Mouse (Mus musculus) intestine, embryonic 16.5 days (tissue): ENCODE results near the gene Vps8. TPM values are rescaled to one million over a fixed set of nuclear protein-coding genes. Genes with fewer than 3 reads are reported as not detected.

ENCODE experiments used
- ATAC-seq: fragments of 200-750 bp; cut with Nextera tagmentation; 2 replicates; pipeline ENCODE4 v1.8.0; 2017; ENCODE audit warnings: moderate TSS enrichment, moderate library complexity
- H3K27ac ChIP-seq: fragments of 300-500 bp; sonication (generic); 2 replicates; pipeline ENCODE4 v1.5.1; 2014; ENCODE audit warnings: mild to moderate bottlenecking, low read length
- H3K27me3 ChIP-seq: fragments of 300-500 bp; sonication (generic); replicated peaks from 2 replicates; pipeline ENCODE4 v1.6.1; 2014; ENCODE audit warnings: low read length, control low read depth, mixed read lengths; ENCODE audit not compliant: control insufficient read depth, insufficient read depth
- H3K36me3 ChIP-seq: fragments of 300-500 bp; sonication (generic); 2 replicates; pipeline ENCODE4 v1.6.1; 2014; ENCODE audit warnings: low read length, control low read depth; ENCODE audit not compliant: control insufficient read depth, insufficient read depth
- H3K4me1 ChIP-seq: fragments of 300-500 bp; sonication (generic); 2 replicates; pipeline ENCODE4 v1.6.1; 2014; ENCODE audit warnings: low read length, control low read depth, mixed read lengths; ENCODE audit not compliant: control insufficient read depth, insufficient read depth
- H3K4me2 ChIP-seq: fragments of 300-500 bp; sonication (generic); 2 replicates; pipeline ENCODE4 v1.6.1; 2014; ENCODE audit warnings: low read depth, low read length, control low read depth
- H3K4me3 ChIP-seq: fragments of 300-500 bp; sonication (generic); 2 replicates; pipeline ENCODE4 v1.5.1; 2014; ENCODE audit warnings: mild to moderate bottlenecking, low read length
- H3K9ac ChIP-seq: fragments of 300-500 bp; sonication (generic); 2 replicates; pipeline ENCODE4 v1.6.1; 2014; ENCODE audit warnings: low read depth, low read length
- H3K9me3 ChIP-seq: fragments of 300-500 bp; sonication (generic); 2 replicates; pipeline ENCODE4 v1.6.1; 2016; ENCODE audit warnings: low read length, control low read depth; ENCODE audit not compliant: control insufficient read depth
- WGBS: fragments of 180-500 bp; shearing (Covaris S2); extraction: QIAGEN DNeasy Blood & Tissue Kit; methylation state at CpG from one replicate; pipeline ENCODE4 v1.1.7; 2014; 5-methylcytosine and 5-hydroxymethylcytosine counted together
- polyA plus RNA-seq: library from polyadenylated mRNA; unstranded; fragments of >200 nt; fragmentation: Nextera tagmentation; extraction: Ambion mirVana; gene quantifications from 2 replicates; pipeline ENCODE4 v1.2.1, GENCODE M21; 2015

The Vps8 gene
- polyA plus RNA-seq, 1 experiment from 2014 or later, result 16.6 TPM

DNA sequence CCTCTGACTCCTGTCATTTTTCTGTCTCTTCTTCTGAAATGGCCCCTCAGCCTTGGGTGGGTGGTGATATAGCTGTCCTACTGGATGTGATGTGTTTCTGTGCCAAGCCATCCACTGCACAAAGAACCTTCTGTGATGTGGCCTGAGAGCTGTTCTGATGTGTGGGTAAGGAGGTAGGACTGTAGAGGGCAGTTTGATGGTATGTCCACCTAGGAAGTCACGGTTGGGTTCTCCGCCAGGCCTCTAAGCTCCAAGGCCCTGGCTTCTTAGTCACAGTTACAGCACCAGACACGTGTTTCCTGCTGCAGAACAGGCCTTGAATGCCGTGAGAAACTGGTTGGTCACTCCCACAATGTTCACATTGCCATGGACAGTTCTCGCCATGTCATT is 184.7 kb downstream of the Vps8 start:
- no peak overlapping the region for H3K4me2 ChIP-seq
- no peak overlapping the region for H3K9ac ChIP-seq
- no peak for ATAC-seq
- 71% methylated on average over 5 of the region's 5 CpGs for WGBS
- H3K4me1 ChIP-seq, result no peaks in the 10 kb centered on the region
- no peaks in the 10 kb centered on the region for H3K27me3 ChIP-seq
- H3K4me3 ChIP-seq, result no peak overlapping the region
- H3K27ac ChIP-seq, result no peak overlapping the region
- no peaks in the 10 kb centered on the region for H3K9me3 ChIP-seq
- H3K36me3 ChIP-seq, result no peaks in the 10 kb centered on the region

DNA sequence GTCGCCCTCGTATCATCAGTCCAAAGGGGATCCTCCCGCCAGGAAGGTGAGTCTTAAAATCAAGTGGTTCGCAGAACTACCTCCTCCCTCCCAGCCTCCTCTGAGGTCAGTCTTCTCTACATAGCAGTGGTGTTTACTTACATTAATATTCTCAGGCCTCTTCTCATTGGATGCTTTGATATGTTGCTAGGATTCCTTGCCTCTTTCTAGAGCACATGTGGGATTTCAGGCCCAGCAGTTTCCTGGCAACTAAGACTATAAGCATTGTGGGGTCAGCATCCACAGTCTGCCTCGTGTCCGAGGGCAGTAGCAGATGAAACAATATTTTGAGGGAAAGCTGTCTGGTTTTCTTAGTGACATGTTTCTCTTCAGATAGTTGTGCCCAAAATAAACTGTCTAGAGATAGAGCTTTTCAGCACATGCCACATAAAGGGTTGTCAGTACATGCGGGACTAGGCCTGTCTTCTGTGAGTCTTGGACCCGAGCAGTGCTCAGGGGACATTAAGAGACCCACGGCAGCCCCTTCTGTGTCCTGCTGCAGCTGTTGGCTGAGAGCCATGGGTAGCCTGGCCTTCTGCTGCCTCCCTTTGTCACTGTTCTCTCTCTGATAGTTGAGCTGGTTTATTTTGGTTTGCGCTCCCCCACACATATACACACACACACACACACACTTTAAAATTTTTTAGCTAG is 185.4 kb downstream of the Vps8 start:
- no peak overlapping the region for H3K9ac ChIP-seq
- no peak overlapping the region for H3K4me3 ChIP-seq
- H3K9me3 ChIP-seq, result no peaks in the 10 kb centered on the region
- H3K4me2 ChIP-seq, result no peak overlapping the region
- H3K4me1 ChIP-seq, result no peaks in the 10 kb centered on the region
- no peaks in the 10 kb centered on the region for H3K36me3 ChIP-seq
- no peaks in the 10 kb centered on the region for H3K27me3 ChIP-seq
- WGBS, result 68% methylated on average over 10 of the region's 10 CpGs
- ATAC-seq, result no peak
- no peak overlapping the region for H3K27ac ChIP-seq

DNA sequence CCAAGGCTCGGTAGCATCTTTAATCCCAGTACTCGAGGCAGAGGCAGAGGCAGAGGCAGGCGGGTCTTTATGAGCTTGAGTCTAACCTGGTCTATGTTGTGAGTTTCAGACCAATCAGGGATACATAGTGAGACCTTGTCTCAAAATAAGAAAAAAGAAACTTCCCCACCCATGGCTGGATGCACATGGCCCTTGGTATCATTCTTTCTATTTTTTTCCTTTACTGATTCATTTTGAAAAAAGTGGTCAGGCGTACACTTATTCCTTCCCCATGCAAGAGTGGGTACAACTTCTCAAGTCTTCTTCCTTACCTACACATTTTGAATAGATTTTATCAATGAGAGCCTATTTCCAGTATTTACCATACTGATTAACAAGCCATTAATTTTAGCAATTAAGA is 187.6 kb downstream of the Vps8 start:
- no peaks in the 10 kb centered on the region for H3K36me3 ChIP-seq
- no peak overlapping the region for H3K27ac ChIP-seq
- no peak overlapping the region for H3K4me3 ChIP-seq
- H3K9ac ChIP-seq, result no peak overlapping the region
- 90% methylated on average over 4 of the region's 4 CpGs for WGBS
- no peak for ATAC-seq
- H3K4me1 ChIP-seq, result no peaks in the 10 kb centered on the region
- no peak overlapping the region for H3K4me2 ChIP-seq
- no peaks in the 10 kb centered on the region for H3K9me3 ChIP-seq
- no peaks in the 10 kb centered on the region for H3K27me3 ChIP-seq

DNA sequence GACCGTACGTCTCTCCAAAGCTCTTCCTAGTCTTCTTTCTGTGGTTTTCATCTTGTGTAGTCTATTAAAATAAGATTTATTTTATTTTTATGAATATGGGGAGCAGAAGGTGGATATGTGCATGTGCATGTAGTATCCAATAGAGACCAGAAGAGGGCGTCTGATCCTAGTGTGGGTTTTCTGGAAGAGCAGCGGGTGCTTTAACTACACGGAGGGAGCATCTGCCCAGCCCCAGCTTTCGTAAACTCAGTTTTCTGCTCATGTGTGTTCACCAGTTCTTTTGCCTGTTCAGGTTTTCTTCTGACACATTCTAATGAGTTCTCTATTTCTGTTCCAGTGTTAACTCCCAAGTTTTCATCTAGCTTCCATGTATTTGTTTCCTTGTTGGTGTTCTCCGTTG is 192.9 kb downstream of the Vps8 start:
- no peaks in the 10 kb centered on the region for H3K9me3 ChIP-seq
- WGBS, result 63% methylated on average over 7 of the region's 7 CpGs
- no peak overlapping the region for H3K4me3 ChIP-seq
- H3K4me1 ChIP-seq, result no peaks in the 10 kb centered on the region
- no peaks in the 10 kb centered on the region for H3K27me3 ChIP-seq
- no peaks in the 10 kb centered on the region for H3K36me3 ChIP-seq
- no peak overlapping the region for H3K27ac ChIP-seq
- ATAC-seq, result no peak
- no peak overlapping the region for H3K4me2 ChIP-seq
- no peak overlapping the region for H3K9ac ChIP-seq

DNA sequence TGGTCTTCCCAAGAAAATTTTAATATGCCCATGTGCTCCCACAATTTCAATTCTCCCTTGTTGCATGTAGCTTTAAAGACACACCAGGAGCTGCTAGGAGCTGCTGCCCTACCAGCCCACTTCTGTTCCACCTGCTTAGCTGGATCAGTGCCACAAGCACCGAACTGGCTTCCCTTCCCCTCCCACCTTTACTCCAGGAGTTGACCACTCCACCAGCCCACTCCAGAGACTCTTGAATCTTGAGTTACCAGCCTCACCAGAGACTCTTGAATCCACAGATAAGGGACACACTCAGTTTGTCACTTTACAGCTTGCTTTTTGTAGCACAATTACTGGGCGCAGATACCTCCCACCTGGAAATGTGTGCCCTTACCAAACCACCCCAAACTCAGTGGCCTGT is 197.7 kb downstream of the Vps8 start:
- Histone ChIP-seq H3K27me3 (no peaks in the 10 kb centered on the region), H3K27ac (no peak overlapping the region), H3K4me1 (no peaks in the 10 kb centered on the region), H3K36me3 (no peaks in the 10 kb centered on the region), H3K4me3 (no peak overlapping the region), H3K9me3 (no peaks in the 10 kb centered on the region), H3K4me2 (no peak overlapping the region), H3K9ac (no peak overlapping the region)
- ATAC-seq, result no peak
- WGBS, result 80% methylated on average over 2 of the region's 2 CpGs

DNA sequence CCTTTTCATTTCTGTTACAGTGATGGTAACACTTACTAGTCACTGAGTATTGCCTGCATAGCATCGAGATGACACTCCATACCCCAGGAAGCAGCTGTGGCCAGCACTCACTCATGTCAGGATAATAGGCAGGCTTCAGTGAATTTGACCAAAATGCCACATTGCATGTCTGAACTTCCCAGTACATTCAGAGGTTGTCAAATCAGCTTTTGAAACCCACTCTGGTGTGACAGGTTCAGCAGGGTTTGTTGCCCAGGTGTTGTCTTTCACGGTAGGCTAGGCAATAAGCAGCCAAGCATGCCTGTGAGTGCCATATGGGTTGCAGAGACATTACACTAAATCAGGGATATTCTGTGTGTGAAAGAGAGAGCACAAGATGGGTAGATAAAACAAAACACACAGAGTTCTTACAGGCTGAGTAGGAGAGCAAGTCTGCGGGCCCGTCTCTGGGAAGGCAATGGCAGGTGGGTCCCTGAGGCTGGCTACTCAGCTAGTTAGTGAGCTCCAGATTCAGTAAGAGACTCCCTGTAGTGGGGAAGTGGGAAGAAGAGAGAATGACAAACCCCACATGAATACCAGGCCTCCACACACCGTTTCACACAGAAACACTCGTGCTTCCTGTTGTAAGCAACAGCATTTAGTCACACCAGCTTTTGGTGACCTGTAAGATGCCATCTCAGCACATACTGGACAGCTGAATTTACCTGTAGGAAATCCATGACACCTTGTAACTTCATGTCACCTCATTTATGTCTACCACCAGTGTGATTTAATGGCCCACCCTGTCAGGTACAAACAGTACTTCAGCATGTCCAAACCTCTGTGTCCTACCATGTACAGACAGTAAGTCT is 203.1 kb downstream of the Vps8 start:
- no peaks in the 10 kb centered on the region for H3K4me1 ChIP-seq
- H3K9ac ChIP-seq, result no peak overlapping the region
- H3K36me3 ChIP-seq, result no peaks in the 10 kb centered on the region
- no peak overlapping the region for H3K27ac ChIP-seq
- no peaks in the 10 kb centered on the region for H3K27me3 ChIP-seq
- no peak overlapping the region for H3K4me3 ChIP-seq
- H3K9me3 ChIP-seq, result no peaks in the 10 kb centered on the region
- WGBS, result 71% methylated on average over 6 of the region's 6 CpGs
- H3K4me2 ChIP-seq, result no peak overlapping the region
- no peak for ATAC-seq

DNA sequence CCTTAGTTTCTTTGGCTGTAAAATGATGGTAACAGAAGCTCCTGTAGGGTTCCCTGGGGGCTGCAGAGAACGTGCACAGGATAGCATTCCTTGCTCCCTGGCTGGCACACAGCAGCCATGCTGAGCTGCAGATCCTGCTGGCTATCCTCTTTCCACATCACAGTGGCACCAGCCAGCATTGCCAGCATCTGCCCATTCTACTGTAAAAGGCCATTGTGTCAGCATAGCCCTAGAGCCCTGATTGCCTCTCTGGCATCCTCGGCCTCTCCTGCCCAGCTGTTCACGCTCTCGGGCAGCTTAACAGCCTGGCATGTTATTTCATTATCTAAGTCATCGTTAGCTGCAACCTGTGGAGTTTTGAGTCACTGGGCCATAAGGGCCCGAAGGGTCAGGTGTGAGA is 204.3 kb downstream of the Vps8 start:
- Histone ChIP-seq H3K4me3 (no peak overlapping the region), H3K4me1 (no peaks in the 10 kb centered on the region), H3K27ac (no peak overlapping the region), H3K4me2 (no peak overlapping the region), H3K36me3 (no peaks in the 10 kb centered on the region), H3K9ac (no peak overlapping the region), H3K9me3 (no peaks in the 10 kb centered on the region), H3K27me3 (no peaks in the 10 kb centered on the region)
- no peak for ATAC-seq
- WGBS, result 75% methylated on average over 6 of the region's 6 CpGs

DNA sequence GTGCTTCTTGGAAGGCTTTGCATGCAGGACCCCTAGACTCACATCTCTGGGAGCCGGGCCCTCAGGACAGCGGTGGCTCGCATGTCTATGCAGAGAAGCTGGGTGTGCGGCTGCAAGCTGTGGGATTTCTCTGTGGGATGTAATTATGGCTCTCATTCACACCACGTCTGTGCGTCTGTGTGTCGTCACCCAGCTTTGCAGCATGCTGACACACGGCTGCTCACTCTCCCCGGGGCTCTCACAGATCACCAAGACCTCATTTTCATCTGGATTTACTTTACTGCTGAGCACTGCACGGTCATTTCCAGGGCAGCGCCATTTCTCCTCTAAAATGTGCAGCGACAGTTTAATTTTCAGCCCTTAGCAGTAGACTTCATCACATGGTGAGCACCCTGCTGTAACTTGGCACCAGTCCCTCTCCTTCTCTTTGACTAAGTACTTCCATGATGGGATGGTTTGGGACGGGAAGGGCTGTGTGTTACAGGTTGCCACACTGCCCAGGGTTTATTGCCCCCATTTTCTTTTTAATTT is 205.2 kb downstream of the Vps8 start:
- Histone ChIP-seq H3K4me3 (no peak overlapping the region), H3K4me2 (no peak overlapping the region), H3K9ac (no peak overlapping the region), H3K27me3 (no peaks in the 10 kb centered on the region), H3K36me3 (no peaks in the 10 kb centered on the region), H3K4me1 (no peaks in the 10 kb centered on the region), H3K27ac (no peak overlapping the region), H3K9me3 (no peaks in the 10 kb centered on the region)
- no peak for ATAC-seq
- WGBS, result 48% methylated on average over 13 of the region's 13 CpGs

DNA sequence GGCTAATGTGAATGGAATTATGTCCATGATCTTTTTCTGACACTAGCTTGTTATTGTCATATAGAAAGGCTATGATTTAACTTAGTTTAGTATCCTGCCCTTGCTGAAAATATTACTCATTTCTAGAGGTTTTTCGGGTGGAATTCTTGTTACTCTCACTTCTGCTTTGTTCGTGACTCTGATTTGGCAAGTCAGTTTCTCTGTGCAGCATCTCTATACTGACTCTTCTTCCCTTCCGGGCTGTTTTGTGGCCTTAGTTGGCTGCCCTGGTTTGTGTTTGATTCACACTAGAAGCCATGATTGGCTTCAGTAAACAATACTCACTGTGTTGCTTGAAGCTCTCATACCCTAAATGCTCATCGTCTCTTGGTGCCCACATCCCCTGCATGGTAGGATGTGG is 207.7 kb downstream of the Vps8 start:
- no peaks in the 10 kb centered on the region for H3K27me3 ChIP-seq
- no peak overlapping the region for H3K4me3 ChIP-seq
- H3K36me3 ChIP-seq, result no peaks in the 10 kb centered on the region
- WGBS, result 86% methylated on average over 4 of the region's 4 CpGs
- ATAC-seq, result no peak
- no peak overlapping the region for H3K9ac ChIP-seq
- H3K4me2 ChIP-seq, result no peak overlapping the region
- no peaks in the 10 kb centered on the region for H3K4me1 ChIP-seq
- no peak overlapping the region for H3K27ac ChIP-seq
- no peaks in the 10 kb centered on the region for H3K9me3 ChIP-seq
